Mouse (Mus musculus): ENCODE measurements around the gene Arhgef28.

Arhgef28 gene

GRCm38 (mm10) chr13:98015981-98016922 is 190.0 kb downstream of the Arhgef28 start:
- ATAC-seq (ENCODE audit: low TSS enrichment): peak; percentile 58

- no peak for ATAC-seq (ENCODE audit: low TSS enrichment)
These were observed 191.3 kb downstream of the Arhgef28 start for GRCm38 (mm10) chr13:98014892-98015291.

- ATAC-seq (ENCODE audit: low TSS enrichment): no peak
These were observed 192.5 kb downstream of the Arhgef28 start for GRCm38 (mm10) chr13:98013715-98014114.

- no peak for ATAC-seq (ENCODE audit: low TSS enrichment)
These were observed 194.3 kb downstream of the Arhgef28 start for GRCm38 (mm10) chr13:98011931-98012341.

- 0 out of 2 replicates have a peak, but pooled peaks have one; percentile 5 for ATAC-seq (ENCODE audit: low TSS enrichment)
These were observed 197.2 kb downstream of the Arhgef28 start for GRCm38 (mm10) chr13:98009070-98009469.

GRCm38 (mm10) chr13:98008588-98008987 is 197.7 kb downstream of the Arhgef28 start:
- ATAC-seq (ENCODE audit: low TSS enrichment): peak; percentile 97

GRCm38 (mm10) chr13:98005611-98006218 is 200.5 kb downstream of the Arhgef28 start:
- ATAC-seq (ENCODE audit: low TSS enrichment): no peak

GRCm38 (mm10) chr13:98004647-98005414 is 201.4 kb downstream of the Arhgef28 start:
- ATAC-seq (ENCODE audit: low TSS enrichment): no peak

GRCm38 (mm10) chr13:98003690-98004089 is 202.5 kb downstream of the Arhgef28 start:
- ATAC-seq (ENCODE audit: low TSS enrichment): no peak

GRCm38 (mm10) chr13:98002598-98002997 is 203.6 kb downstream of the Arhgef28 start:
- ATAC-seq (ENCODE audit: low TSS enrichment): no peak

- no peak for ATAC-seq (ENCODE audit: low TSS enrichment)
These were observed 204.1 kb downstream of the Arhgef28 start for GRCm38 (mm10) chr13:98002121-98002520.

GRCm38 (mm10) chr13:98001719-98002118 is 204.5 kb downstream of the Arhgef28 start:
- ATAC-seq (ENCODE audit: low TSS enrichment): no peak

GRCm38 (mm10) chr13:98000841-98001240 is 205.4 kb downstream of the Arhgef28 start:
- no peak for ATAC-seq (ENCODE audit: low TSS enrichment)

GRCm38 (mm10) chr13:97999130-97999529 is 207.1 kb downstream of the Arhgef28 start:
- ATAC-seq (ENCODE audit: low TSS enrichment): no peak

- ATAC-seq (ENCODE audit: low TSS enrichment): no peak
These were observed 207.7 kb downstream of the Arhgef28 start for GRCm38 (mm10) chr13:97998570-97998969.

GRCm38 (mm10) chr13:97990939-97991338 is 215.3 kb downstream of the Arhgef28 start:
- ATAC-seq (ENCODE audit: low TSS enrichment): no peak

GRCm38 (mm10) chr13:97988796-97989195 is 217.4 kb downstream of the Arhgef28 start:
- no peak for ATAC-seq (ENCODE audit: low TSS enrichment)

GRCm38 (mm10) chr13:97986691-97987090 is 219.5 kb downstream of the Arhgef28 start:
- ATAC-seq (ENCODE audit: low TSS enrichment): peak; percentile 27; the same call in 1 of the 2 replicates

- no peak for ATAC-seq (ENCODE audit: low TSS enrichment)
These were observed 229.1 kb downstream of the Arhgef28 start for GRCm38 (mm10) chr13:97977104-97977503.

GRCm38 (mm10) chr13:97976642-97977041 is 229.6 kb downstream of the Arhgef28 start:
- no peak for ATAC-seq (ENCODE audit: low TSS enrichment)

- no peak for ATAC-seq (ENCODE audit: low TSS enrichment)
These were observed 231.6 kb downstream of the Arhgef28 start for GRCm38 (mm10) chr13:97974532-97975194.

- ATAC-seq (ENCODE audit: low TSS enrichment): no peak
These were observed 232.3 kb downstream of the Arhgef28 start for GRCm38 (mm10) chr13:97973915-97974314.
